Mouse (Mus musculus) embryo, embryonic 10.5 days (tissue): ENCODE data around the gene Bcl7a.

Experiments used
- DNase-seq: peaks from one replicate; pipeline ENCODE4 v3.0.0-alpha.2; 2015; ENCODE audit warnings: low spot score

The Bcl7a gene

GRCm38 (mm10) chr5:123416566-123417518, 73.2 kb downstream of the Bcl7a start:
- no peak for DNase-seq

GRCm38 (mm10) chr5:123423885-123424284, 80.3 kb downstream of the Bcl7a start:
- no peak for DNase-seq
